Mouse (Mus musculus) lung, embryonic 15.5 days (tissue): ENCODE results near the gene Usp5. TPM values are rescaled to one million over a fixed set of nuclear protein-coding genes. Genes with fewer than 3 reads are reported as not detected.
A peak's percentile ranks its signal among the peaks of the same experiment; 100 is the strongest.

Experiments used
- ATAC-seq: fragments of 200-750 bp; cut with Nextera tagmentation; 2 replicates; pipeline ENCODE4 v1.8.0; 2017; ENCODE audit warnings: moderate number of reproducible peaks, borderline replicate concordance; ENCODE audit not compliant: low FRiP score, low TSS enrichment; ENCODE audit errors: extremely low read depth
- H3K27ac ChIP-seq: fragments of 300-500 bp; sonication (generic); 2 replicates; pipeline ENCODE4 v1.5.1; 2015; ENCODE audit warnings: moderate library complexity, mild to moderate bottlenecking, inconsistent platforms
- H3K27me3 ChIP-seq: fragments of 300-500 bp; sonication (generic); 2 replicates; pipeline ENCODE4 v1.6.1; 2015; ENCODE audit warnings: inconsistent platforms
- H3K36me3 ChIP-seq: fragments of 300-500 bp; sonication (generic); 2 replicates; pipeline ENCODE4 v1.6.1; 2015; ENCODE audit warnings: inconsistent platforms
- H3K4me1 ChIP-seq: fragments of 300-500 bp; sonication (generic); 2 replicates; pipeline ENCODE4 v1.6.1; 2015; ENCODE audit warnings: inconsistent platforms
- H3K4me2 ChIP-seq: fragments of 300-500 bp; sonication (generic); 2 replicates; pipeline ENCODE4 v1.6.1; 2015; ENCODE audit warnings: inconsistent platforms, mild to moderate bottlenecking, moderate library complexity
- H3K4me3 ChIP-seq: fragments of 300-500 bp; sonication (generic); 2 replicates; pipeline ENCODE4 v1.5.1; 2015; ENCODE audit warnings: mild to moderate bottlenecking, inconsistent platforms
- H3K9ac ChIP-seq: fragments of 300-500 bp; sonication (generic); 2 replicates; pipeline ENCODE4 v1.6.1; 2015; ENCODE audit warnings: inconsistent platforms
- H3K9me3 ChIP-seq: fragments of 300-500 bp; sonication (generic); 2 replicates; pipeline ENCODE4 v1.6.1; 2016; ENCODE audit warnings: inconsistent platforms
- WGBS: fragments of 180-500 bp; shearing (Covaris S2); methylation state at CpG from one replicate; pipeline ENCODE4 v1.1.7; 2015; 5-methylcytosine and 5-hydroxymethylcytosine counted together
- polyA plus RNA-seq: library from polyadenylated mRNA; unstranded; fragments of >200 nt; fragmentation: Nextera tagmentation; extraction: Ambion mirVana; gene quantifications from 2 replicates; pipeline ENCODE4 v1.2.1, GENCODE M21; 2015

Usp5 gene
- polyA plus RNA-seq, result 149 and 152 TPM in 2 replicates

GRCm38 (mm10) chr6:124828868-124829798 is at the start of gene Usp5, which contains the start of gene Cdca3:
Gene Usp5, minus strand, starts transcription at chr6:124829484.
Gene Cdca3, plus strand, starts transcription at chr6:124829547.
- WGBS, result 0% methylated on average over 55 of the region's 55 CpGs
- Histone ChIP-seq H3K27ac (peak within 1 kb of the TSS; percentile 93), H3K9me3 (no peaks in the 10 kb centered on the region), H3K4me1 (peaks cover 27% of the 10 kb centered on the region), H3K9ac (peak within 1 kb of the TSS; percentile 75), H3K36me3 (peaks cover 43% of the 10 kb centered on the region), H3K4me3 (peak within 1 kb of the TSS; percentile 61), H3K4me2 (peak within 1 kb of the TSS; percentile 85), H3K27me3 (no peaks in the 10 kb centered on the region)
- peak; percentile 95 for ATAC-seq

GRCm38 (mm10) chr6:124874348-124874747 is 45.1 kb upstream of the Usp5 start:
- no peaks in the 10 kb centered on the region for H3K4me1 ChIP-seq
- H3K9ac ChIP-seq, result no peak overlapping the region
- H3K4me3 ChIP-seq, result no peak overlapping the region
- H3K27ac ChIP-seq, result no peak overlapping the region
- H3K4me2 ChIP-seq, result no peak overlapping the region
- H3K36me3 ChIP-seq, result no peaks in the 10 kb centered on the region
- H3K9me3 ChIP-seq, result no peaks in the 10 kb centered on the region
- H3K27me3 ChIP-seq, result no peaks in the 10 kb centered on the region
- no peak for ATAC-seq
- WGBS, result 32% methylated on average over 2 of the region's 3 CpGs

- no peak overlapping the region for H3K4me2 ChIP-seq
- peaks cover 51% of the 10 kb centered on the region for H3K27me3 ChIP-seq
- no peaks in the 10 kb centered on the region for H3K9me3 ChIP-seq
- no peak overlapping the region for H3K4me3 ChIP-seq
- no peaks in the 10 kb centered on the region for H3K36me3 ChIP-seq
- no peak overlapping the region for H3K27ac ChIP-seq
- ATAC-seq, result no peak
- H3K4me1 ChIP-seq, result peaks cover 16% of the 10 kb centered on the region
- no peak overlapping the region for H3K9ac ChIP-seq
- 54% methylated on average over 6 of the region's 7 CpGs for WGBS
Observed at GRCm38 (mm10) chr6:124866560-124866959, 37.3 kb upstream of the Usp5 start.

- Histone ChIP-seq H3K27ac (no peak overlapping the region), H3K9me3 (no peaks in the 10 kb centered on the region), H3K4me2 (no peak overlapping the region), H3K4me3 (no peak overlapping the region), H3K36me3 (no peaks in the 10 kb centered on the region), H3K9ac (no peak overlapping the region), H3K27me3 (peaks cover 58% of the 10 kb centered on the region), H3K4me1 (peaks cover 16% of the 10 kb centered on the region)
- 33% methylated on average over 18 of the region's 18 CpGs for WGBS
- no peak for ATAC-seq
Observed at GRCm38 (mm10) chr6:124865766-124866362, 36.6 kb upstream of the Usp5 start.

GRCm38 (mm10) chr6:124863658-124864298 is 34.5 kb upstream of the Usp5 start, which contains the start of gene Gpr162:
Gene Gpr162, minus strand, starts transcription at chr6:124863983.
- Histone ChIP-seq H3K4me3 (peak within 1 kb of the TSS; percentile 50), H3K4me1 (peaks cover 23% of the 10 kb centered on the region), H3K4me2 (peak within 1 kb of the TSS; percentile 96), H3K27ac (no peak within 1 kb of the TSS), H3K9me3 (no peaks in the 10 kb centered on the region), H3K9ac (peak within 1 kb of the TSS; percentile 50), H3K36me3 (no peaks in the 10 kb centered on the region), H3K27me3 (peaks cover 73% of the 10 kb centered on the region)
- peak; percentile 66; the same call in 1 of the 2 replicates for ATAC-seq
- WGBS, result 1% methylated on average over 38 of the region's 43 CpGs

GRCm38 (mm10) chr6:124863125-124863657 is 33.9 kb upstream of the Usp5 start:
- ATAC-seq, result peak; percentile 5; the same call in 1 of the 2 replicates
- 2% methylated on average over 15 of the region's 16 CpGs for WGBS

GRCm38 (mm10) chr6:124862406-124863124 is 33.3 kb upstream of the Usp5 start:
- Histone ChIP-seq H3K27me3 (peaks cover 77% of the 10 kb centered on the region), H3K9ac (no peak overlapping the region), H3K9me3 (no peaks in the 10 kb centered on the region), H3K36me3 (no peaks in the 10 kb centered on the region), H3K4me1 (peaks cover 34% of the 10 kb centered on the region), H3K4me3 (0 out of 2 replicates have a peak overlapping the region, but pooled peaks have one; percentile 50), H3K27ac (no peak overlapping the region), H3K4me2 (peak overlapping the region; percentile 96)
- ATAC-seq, result no peak
- 12% methylated on average over 8 of the region's 8 CpGs for WGBS

More at GRCm38 (mm10) chr6:124863125-124863657, 33.9 kb upstream of the Usp5 start:
- H3K27ac ChIP-seq, result no peak overlapping the region
- peak overlapping the region; percentile 50 for H3K9ac ChIP-seq
- peaks cover 77% of the 10 kb centered on the region for H3K27me3 ChIP-seq
- peak overlapping the region; percentile 50 for H3K4me3 ChIP-seq
- peak overlapping the region; percentile 96 for H3K4me2 ChIP-seq
- no peaks in the 10 kb centered on the region for H3K36me3 ChIP-seq
- H3K9me3 ChIP-seq, result no peaks in the 10 kb centered on the region
- H3K4me1 ChIP-seq, result peaks cover 28% of the 10 kb centered on the region

- Histone ChIP-seq H3K4me3 (no peak overlapping the region), H3K4me1 (peaks cover 35% of the 10 kb centered on the region), H3K36me3 (no peaks in the 10 kb centered on the region), H3K27me3 (peaks cover 74% of the 10 kb centered on the region), H3K9ac (no peak overlapping the region), H3K27ac (no peak overlapping the region), H3K9me3 (no peaks in the 10 kb centered on the region), H3K4me2 (no peak overlapping the region)
- 36% methylated on average over 3 of the region's 3 CpGs for WGBS
- no peak for ATAC-seq
Observed at GRCm38 (mm10) chr6:124861802-124862201, 32.5 kb upstream of the Usp5 start.

- no peak overlapping the region for H3K4me3 ChIP-seq
- H3K4me1 ChIP-seq, result peaks cover 40% of the 10 kb centered on the region
- no peaks in the 10 kb centered on the region for H3K9me3 ChIP-seq
- H3K27ac ChIP-seq, result no peak overlapping the region
- H3K9ac ChIP-seq, result no peak overlapping the region
- ATAC-seq, result no peak
- H3K27me3 ChIP-seq, result peaks cover 69% of the 10 kb centered on the region
- H3K4me2 ChIP-seq, result no peak overlapping the region
- WGBS, result 78% methylated on average over 19 of the region's 19 CpGs
- H3K36me3 ChIP-seq, result no peaks in the 10 kb centered on the region
Observed at GRCm38 (mm10) chr6:124861266-124861665, 32.0 kb upstream of the Usp5 start.

- Histone ChIP-seq H3K4me2 (no peak overlapping the region), H3K27me3 (peaks cover 61% of the 10 kb centered on the region), H3K36me3 (no peaks in the 10 kb centered on the region), H3K9ac (no peak overlapping the region), H3K4me1 (peaks cover 45% of the 10 kb centered on the region), H3K27ac (no peak overlapping the region), H3K9me3 (no peaks in the 10 kb centered on the region), H3K4me3 (no peak overlapping the region)
- no peak for ATAC-seq
- WGBS, result 87% methylated on average over 9 of the region's 9 CpGs
Observed at GRCm38 (mm10) chr6:124860511-124860910, 31.2 kb upstream of the Usp5 start.

- no peak overlapping the region for H3K4me3 ChIP-seq
- WGBS, result 8% methylated on average over 12 of the region's 12 CpGs
Observed at GRCm38 (mm10) chr6:124859725-124860124, 30.4 kb upstream of the Usp5 start.

More at GRCm38 (mm10) chr6:124859725-124860124, 30.4 kb upstream of the Usp5 start:
- peaks cover 53% of the 10 kb centered on the region for H3K27me3 ChIP-seq
- no peak overlapping the region for H3K9ac ChIP-seq
- ATAC-seq, result no peak
- peaks cover 49% of the 10 kb centered on the region for H3K4me1 ChIP-seq
- no peak overlapping the region for H3K4me2 ChIP-seq
- no peak overlapping the region for H3K27ac ChIP-seq
- no peaks in the 10 kb centered on the region for H3K9me3 ChIP-seq
- H3K36me3 ChIP-seq, result no peaks in the 10 kb centered on the region
